Mouse (Mus musculus): ENCODE data around the gene Abcc2. TPM values are rescaled to one million over a fixed set of nuclear protein-coding genes. Genes with fewer than 3 reads are reported as not detected.
A peak's percentile ranks its signal among the peaks of the same experiment; 100 is the strongest.

Abcc2 gene
- polyA plus RNA-seq (2015; fragmentation: Nextera tagmentation; extraction: Ambion mirVana) = 0.04 and 0.10 TPM in 2 replicates

GRCm38 (mm10) chr19:43781980-43782379 lies at the start of gene Abcc2:
Abcc2 (plus strand) TSS chr19:43782192.
- Histone ChIP-seq H3K4me3 (no peak within 1 kb of the TSS), H3K9me3 (no peaks in the 10 kb centered on the region), H3K4me1 (no peaks in the 10 kb centered on the region), H3K36me3 (no peaks in the 10 kb centered on the region), H3K27me3 (no peaks in the 10 kb centered on the region), H3K4me2 (no peak within 1 kb of the TSS), H3K27ac (no peak within 1 kb of the TSS), H3K9ac (no peak within 1 kb of the TSS)
- ATAC-seq (ENCODE audit: borderline replicate concordance, extremely low read depth, low FRiP score, low TSS enrichment) = no peak
- WGBS = 79% methylated on average over 3 of the region's 3 CpGs

- Histone ChIP-seq H3K27me3 (no peaks in the 10 kb centered on the region), H3K36me3 (peaks cover 73% of the 10 kb centered on the region), H3K9me3 (no peaks in the 10 kb centered on the region), H3K4me3 (no peak overlapping the region), H3K9ac (no peak overlapping the region), H3K4me1 (no peaks in the 10 kb centered on the region), H3K4me2 (no peak overlapping the region), H3K27ac (no peak overlapping the region)
- 92% methylated on average over 10 of the region's 10 CpGs for WGBS
- ATAC-seq (ENCODE audit: borderline replicate concordance, extremely low read depth, low FRiP score, low TSS enrichment) = no peak
Observed at GRCm38 (mm10) chr19:43738409-43738808, 43.6 kb upstream of the Abcc2 start.

GRCm38 (mm10) chr19:43743401-43743800 lies 38.6 kb upstream of the Abcc2 start:
- Histone ChIP-seq H3K27me3 (no peaks in the 10 kb centered on the region), H3K4me2 (no peak overlapping the region), H3K4me1 (no peaks in the 10 kb centered on the region), H3K4me3 (no peak overlapping the region), H3K36me3 (peaks cover 81% of the 10 kb centered on the region), H3K9ac (no peak overlapping the region), H3K27ac (no peak overlapping the region), H3K9me3 (no peaks in the 10 kb centered on the region)
- ATAC-seq (ENCODE audit: borderline replicate concordance, extremely low read depth, low FRiP score, low TSS enrichment) = no peak
- 94% methylated on average over 7 of the region's 7 CpGs for WGBS

- Histone ChIP-seq H3K4me3 (no peak overlapping the region), H3K36me3 (peaks cover 77% of the 10 kb centered on the region), H3K27ac (no peak overlapping the region), H3K27me3 (no peaks in the 10 kb centered on the region), H3K9ac (no peak overlapping the region), H3K9me3 (no peaks in the 10 kb centered on the region), H3K4me2 (no peak overlapping the region), H3K4me1 (no peaks in the 10 kb centered on the region)
- 87% methylated on average over 3 of the region's 3 CpGs for WGBS
- ATAC-seq (ENCODE audit: borderline replicate concordance, extremely low read depth, low FRiP score, low TSS enrichment) = no peak
Observed at GRCm38 (mm10) chr19:43745740-43746139, 36.3 kb upstream of the Abcc2 start.

- Histone ChIP-seq H3K27me3 (no peaks in the 10 kb centered on the region), H3K36me3 (peaks cover 61% of the 10 kb centered on the region), H3K4me3 (no peak overlapping the region), H3K9ac (no peak overlapping the region), H3K27ac (no peak overlapping the region), H3K9me3 (no peaks in the 10 kb centered on the region), H3K4me2 (no peak overlapping the region), H3K4me1 (no peaks in the 10 kb centered on the region)
- WGBS = 63% methylated on average over 4 of the region's 4 CpGs
- ATAC-seq (ENCODE audit: borderline replicate concordance, extremely low read depth, low FRiP score, low TSS enrichment) = no peak
Observed at GRCm38 (mm10) chr19:43747877-43748276, 34.1 kb upstream of the Abcc2 start.

- 93% methylated on average over 2 of the region's 2 CpGs for WGBS
- no peak for ATAC-seq (ENCODE audit: borderline replicate concordance, extremely low read depth, low FRiP score, low TSS enrichment)
- Histone ChIP-seq H3K36me3 (peaks cover 44% of the 10 kb centered on the region), H3K9me3 (no peaks in the 10 kb centered on the region), H3K27me3 (no peaks in the 10 kb centered on the region), H3K4me1 (no peaks in the 10 kb centered on the region), H3K9ac (no peak overlapping the region), H3K4me3 (no peak overlapping the region), H3K27ac (no peak overlapping the region), H3K4me2 (no peak overlapping the region)
Observed at GRCm38 (mm10) chr19:43750008-43750407, 32.0 kb upstream of the Abcc2 start.

- H3K36me3 ChIP-seq = peaks cover 23% of the 10 kb centered on the region
- H3K9me3 ChIP-seq = no peaks in the 10 kb centered on the region
- peak within 1 kb of the TSS; percentile 99 for H3K27ac ChIP-seq
- H3K4me1 ChIP-seq = no peaks in the 10 kb centered on the region
- peak within 1 kb of the TSS; percentile 74 for H3K4me3 ChIP-seq
- H3K27me3 ChIP-seq = no peaks in the 10 kb centered on the region
- H3K9ac ChIP-seq = peak within 1 kb of the TSS; percentile 77
- WGBS = under 1% methylated on average over 62 of the region's 62 CpGs
- H3K4me2 ChIP-seq = peak within 1 kb of the TSS; percentile 56
- ATAC-seq (ENCODE audit: borderline replicate concordance, extremely low read depth, low FRiP score, low TSS enrichment) = peak; percentile 91
Observed at GRCm38 (mm10) chr19:43752489-43753225, 29.3 kb upstream of the Abcc2 start, which contains the start of the genes Cutc and Cox15. Cutc (plus strand) TSS chr19:43752996. Cox15 (minus strand) TSS chr19:43753000.

- WGBS = under 1% methylated on average over 24 of the region's 24 CpGs
- peak overlapping the region; percentile 77 for H3K9ac ChIP-seq
- H3K36me3 ChIP-seq = peaks cover 16% of the 10 kb centered on the region
- peak overlapping the region; percentile 99 for H3K27ac ChIP-seq
- no peaks in the 10 kb centered on the region for H3K9me3 ChIP-seq
- H3K27me3 ChIP-seq = no peaks in the 10 kb centered on the region
- H3K4me3 ChIP-seq = peak overlapping the region; percentile 74
- no peaks in the 10 kb centered on the region for H3K4me1 ChIP-seq
- peak overlapping the region; percentile 56 for H3K4me2 ChIP-seq
- ATAC-seq (ENCODE audit: borderline replicate concordance, extremely low read depth, low FRiP score, low TSS enrichment) = peak; percentile 90
Observed at GRCm38 (mm10) chr19:43753226-43753835, 28.7 kb upstream of the Abcc2 start.

GRCm38 (mm10) chr19:43754237-43754636 lies 27.8 kb upstream of the Abcc2 start:
- Histone ChIP-seq H3K9me3 (no peaks in the 10 kb centered on the region), H3K4me1 (no peaks in the 10 kb centered on the region), H3K4me2 (no peak overlapping the region), H3K4me3 (no peak overlapping the region), H3K36me3 (peaks cover 8% of the 10 kb centered on the region), H3K9ac (no peak overlapping the region), H3K27ac (no peak overlapping the region), H3K27me3 (no peaks in the 10 kb centered on the region)
- WGBS = 76% methylated on average over 2 of the region's 2 CpGs
- ATAC-seq (ENCODE audit: borderline replicate concordance, extremely low read depth, low FRiP score, low TSS enrichment) = no peak

- no peak overlapping the region for H3K27ac ChIP-seq
- no peaks in the 10 kb centered on the region for H3K9me3 ChIP-seq
- 65% methylated on average over 2 of the region's 2 CpGs for whole genome bisulfite sequencing
- no peak overlapping the region for H3K4me3 ChIP-seq
- H3K36me3 ChIP-seq = peaks cover 6% of the 10 kb centered on the region
- no peak overlapping the region for H3K4me2 ChIP-seq
- no peaks in the 10 kb centered on the region for H3K27me3 ChIP-seq
- no peak overlapping the region for H3K9ac ChIP-seq
- ATAC-seq (ENCODE audit: borderline replicate concordance, extremely low read depth, low FRiP score, low TSS enrichment) = no peak
- no peaks in the 10 kb centered on the region for H3K4me1 ChIP-seq
Observed at GRCm38 (mm10) chr19:43754872-43755271, 27.1 kb upstream of the Abcc2 start.

GRCm38 (mm10) chr19:43760504-43760903 lies 21.5 kb upstream of the Abcc2 start:
- H3K27me3 ChIP-seq = no peaks in the 10 kb centered on the region

GRCm38 (mm10) chr19:43761543-43762256 lies 20.3 kb upstream of the Abcc2 start:
- no peaks in the 10 kb centered on the region for H3K36me3 ChIP-seq
- H3K4me3 ChIP-seq = no peak overlapping the region
- H3K4me1 ChIP-seq = no peaks in the 10 kb centered on the region
- H3K27me3 ChIP-seq = no peaks in the 10 kb centered on the region
- no peak overlapping the region for H3K4me2 ChIP-seq
- H3K27ac ChIP-seq = no peak overlapping the region
- no peak for ATAC-seq (ENCODE audit: borderline replicate concordance, extremely low read depth, low FRiP score, low TSS enrichment)
- H3K9ac ChIP-seq = no peak overlapping the region
- no peaks in the 10 kb centered on the region for H3K9me3 ChIP-seq

More at GRCm38 (mm10) chr19:43760504-43760903, 21.5 kb upstream of the Abcc2 start:
- Histone ChIP-seq H3K9ac (no peak overlapping the region), H3K4me2 (no peak overlapping the region), H3K4me1 (no peaks in the 10 kb centered on the region), H3K9me3 (no peaks in the 10 kb centered on the region), H3K36me3 (no peaks in the 10 kb centered on the region), H3K4me3 (no peak overlapping the region), H3K27ac (no peak overlapping the region)
- WGBS = 17% methylated on average over 6 of the region's 6 CpGs
- ATAC-seq (ENCODE audit: borderline replicate concordance, extremely low read depth, low FRiP score, low TSS enrichment) = no peak

Data from lung, embryonic 15.5 days (tissue).